ENCODE assay signal across 6 mouse cellular contexts in the genomic region with DNA sequence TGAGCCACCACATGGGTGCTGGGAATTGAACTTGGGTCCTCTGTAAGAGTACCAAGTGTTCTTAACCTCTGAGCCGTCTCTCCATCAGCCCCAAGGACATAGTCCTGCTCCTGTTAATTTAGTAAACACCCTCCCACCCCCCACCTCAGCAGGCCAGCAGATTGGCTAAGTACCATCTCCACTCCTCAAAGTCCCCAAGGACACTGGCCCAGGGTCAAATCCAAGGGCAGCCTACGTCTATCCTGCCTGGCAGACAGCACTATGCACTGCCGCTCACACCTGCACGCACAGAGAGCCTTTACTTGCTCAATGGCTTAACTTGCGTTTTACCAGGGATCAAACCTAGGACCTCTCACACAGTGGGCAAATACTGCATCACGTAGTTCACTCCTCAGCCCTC.
"Had no signal": no experiment of that assay in that cellular context is flagged by ENCODE, and none has a peak within 500 bp of the region (broad histone marks: within the 10 kb centered on the region; RNA-seq: fewer than 3 reads in every experiment).

No protein-coding gene starts in this region.

- DNase-seq: lung, adult 2 months; lung, postnatal 36 days; right cerebral cortex, postnatal 4 days; spleen, adult 18-20 months; thymus, adult 2 months; thymus, postnatal 36 days had no signal
